Mouse (Mus musculus) cortical plate, adult 2 months (tissue): ENCODE measurements around the gene Sdhb.

Experiments
- CTCF ChIP-seq: fragments of 200-500 bp; IDR thresholded peaks from 2 replicates; pipeline ENCODE4 v1.5.1; 2011; ENCODE audit warnings: mild to moderate bottlenecking, control low read depth, low read length; ENCODE audit not compliant: insufficient read depth; ENCODE audit errors: extremely low read depth
- POLR2A ChIP-seq: fragments of 200-500 bp; IDR thresholded peaks from 2 replicates; pipeline ENCODE4 v1.6.1; 2011; ENCODE audit warnings: mild to moderate bottlenecking, low read length, control low read depth; ENCODE audit not compliant: insufficient read depth; ENCODE audit errors: extremely low read depth

DNA sequence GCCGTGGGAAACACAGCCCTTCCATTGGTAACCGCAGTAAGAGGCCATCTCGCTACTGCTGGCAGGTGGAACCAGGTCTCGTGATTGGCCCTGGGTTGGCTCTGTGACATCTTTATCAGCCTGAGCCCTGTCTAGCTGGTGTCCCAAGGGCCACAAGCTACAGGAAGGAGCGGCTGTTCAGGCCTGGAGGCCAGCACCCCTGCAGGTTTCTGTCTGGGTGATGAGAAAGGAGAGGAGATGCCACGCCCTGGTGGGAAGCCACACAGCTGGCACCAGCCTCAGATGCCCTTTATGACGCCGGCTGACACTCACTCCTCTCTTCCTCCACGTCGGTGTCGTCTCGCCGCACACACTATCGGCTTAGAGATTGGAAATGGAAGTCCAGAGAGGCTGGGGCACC is 28.4 kb downstream of the Sdhb start:
- TF ChIP-seq POLR2A (no peak), CTCF (no peak)
